ENCODE assay signal across 28 mouse cellular contexts in the genomic region with DNA sequence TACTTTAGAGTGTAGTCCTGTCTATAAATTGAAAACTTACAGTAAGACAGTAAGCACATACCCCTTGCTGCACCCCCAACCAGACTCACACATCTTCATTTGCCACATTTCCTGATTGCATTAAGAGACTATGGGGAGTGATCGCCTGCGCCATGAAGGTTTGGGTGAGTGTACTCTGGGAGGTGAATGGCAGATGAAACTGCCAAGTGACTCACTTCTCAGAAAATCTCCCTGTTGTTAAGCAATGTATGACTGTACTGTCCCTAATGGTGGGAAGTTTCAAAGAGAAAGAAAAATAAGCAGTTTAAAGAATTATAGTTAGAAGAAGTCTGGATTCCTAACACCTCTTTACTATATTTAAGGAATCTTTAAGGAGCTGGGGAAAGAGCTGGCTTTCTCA. TPM values are rescaled to one million over a fixed set of nuclear protein-coding genes. Genes with fewer than 3 reads are reported as not detected.
A peak's percentile ranks its signal among the peaks of the same experiment; 100 is the strongest.
DNase-seq lines count a peak whose midpoint lies in the region; ATAC-seq and TF ChIP-seq lines count a peak whose summit lies in the region.
"Had no signal": no experiment of that assay in that cellular context is flagged by ENCODE, and none has a peak within 500 bp of the region (broad histone marks: within the 10 kb centered on the region; RNA-seq: fewer than 3 reads in every experiment).

No protein-coding gene starts in this region.

- peak; percentile 13; the same call in 1 of the 2 replicates for ATAC-seq in common myeloid progenitor, adult 5-6 weeks (replicated peaks; ENCODE audit: low read depth, poor library complexity, severe bottlenecking)
- ATAC-seq: forebrain, embryonic 16.5 days; liver, embryonic 12.5 days had no signal

- no peak overlapping the region for H3ac ChIP-seq in myocyte (ENCODE audit: control insufficient read depth, insufficient read length)

- H3K4me3 ChIP-seq in myocyte: no peak overlapping the region
- H3K4me3 ChIP-seq: embryonic facial prominence, embryonic 12.5 days; heart, embryonic 12.5 days; left cerebral cortex, adult 2 months; limb, embryonic 10.5 days; liver, embryonic 12.5 days; neural tube, embryonic 12.5 days had no signal

- H3K36me3 ChIP-seq in myocyte (ENCODE audit: control insufficient read depth, insufficient read depth): no peaks in the 10 kb centered on the region
- H3K36me3 ChIP-seq: embryonic facial prominence, embryonic 12.5 days; heart, embryonic 12.5 days; limb, embryonic 10.5 days; liver, embryonic 12.5 days; neural tube, embryonic 12.5 days had no signal

- H3K79me2 ChIP-seq in myocyte (ENCODE audit: control insufficient read depth, insufficient read depth): no peaks in the 10 kb centered on the region

- no peaks in the 10 kb centered on the region for H3K27me3 ChIP-seq in myocyte (ENCODE audit: control insufficient read depth, insufficient read depth, insufficient read length)
- H3K27me3 ChIP-seq: embryonic facial prominence, embryonic 12.5 days; heart, embryonic 12.5 days; liver, embryonic 12.5 days; neural tube, embryonic 12.5 days had no signal

- TF ChIP-seq POLR2A in myocyte (IDR thresholded peaks at IDR 0.05; ENCODE audit: insufficient read length, low read depth): no peak

- DNase-seq in adrenal gland, adult 2 months: peak; percentile 54
- no peak for DNase-seq in adrenal gland, adult 18-20 months (ENCODE audit: low spot score in 2 of 2)
- peak; percentile 87 for DNase-seq in NIH3T3 (ENCODE audit: low read depth)
- DNase-seq in liver: no peak
- no peak for DNase-seq in kidney, postnatal 4 days
- DNase-seq in urinary bladder, adult 2 months (ENCODE audit: low spot score): no peak
- DNase-seq: B cell, adult 2 months; cerebellum, adult 2 months; heart, adult 11 months; heart, postnatal 14 days; kidney, adult 8-10 months; kidney, postnatal 25 days; lung, adult 2 months; lung, postnatal 4 days had no signal

- H3K4me2 ChIP-seq in myocyte (ENCODE audit: low read depth): peak overlapping the region; percentile 53
- H3K4me2 ChIP-seq: embryonic facial prominence, embryonic 12.5 days; heart, embryonic 12.5 days; hindbrain, embryonic 14.5 days; liver, embryonic 12.5 days; midbrain, embryonic 11.5 days; neural tube, embryonic 12.5 days had no signal

TF ChIP-seq in myocyte, 11 proteins besides CTCF, POLR2A, EP300 and RAD21:
- TF ChIP-seq CEBPB (IDR thresholded peaks at IDR 0.05; ENCODE audit: insufficient read depth, poor library complexity, severe bottlenecking) (peak; percentile 78), MYOG (IDR thresholded peaks at IDR 0.05; ENCODE audit: control insufficient read depth in 1 of 3, insufficient read depth in 1 of 3, insufficient read length in 2 of 3, low read depth in 2 of 3) (no peak)
TF ChIP-seq in myocyte: peak in this region for 1.

RNA-seq across cellular contexts. Expression of a gene that starts 14.2 kb away (rescaled TPM):
- 1 to 10 TPM in 1 of 2 experiments, under 1 TPM in 1; 0.62 to 4.4 TPM for total RNA-seq in adrenal gland, adult 2 months (2021)
- polyA plus RNA-seq in adrenal gland, adult 2 months (2012; rRNA removed): 0.16 TPM in 1 of 2 replicates, not detected in the other
- total RNA-seq in adrenal gland, adult 18-20 months (2021): 1 to 10 TPM in 1 of 2 experiments, under 1 TPM in 1; 0.38 to 3.4 TPM
- total RNA-seq in common myeloid progenitor, adult 5-6 weeks (2017): not detected in 2 replicates
- not detected for polyA plus RNA-seq in myocyte (2012; fragmentation: generic; extraction: Trizol)
- 0.30 and 0.37 TPM in 2 replicates for polyA plus RNA-seq in urinary bladder, adult 2 months (2012; rRNA removed)
- total RNA-seq: gastrocnemius, adult 18-20 months; left cerebral cortex, adult 2 months had no signal
- polyA plus RNA-seq: embryonic facial prominence, embryonic 12.5 days; forebrain, embryonic 16.5 days; heart, embryonic 12.5 days; hindbrain, embryonic 14.5 days; limb, embryonic 10.5 days; liver, embryonic 12.5 days; midbrain, embryonic 11.5 days; neural tube, embryonic 12.5 days; small intestine, adult 2 months had no signal

RNA-seq across cellular contexts. Expression of a gene that starts 14.9 kb away (rescaled TPM):
- total RNA-seq in adrenal gland, adult 2 months (2021): 1 to 10 TPM in 1 of 2 experiments, under 1 TPM in 1; 0.66 to 4.8 TPM
- 0.11 TPM in 1 of 2 replicates, not detected in the other for polyA plus RNA-seq in adrenal gland, adult 2 months (2012; rRNA removed)
- under 1 TPM in 1 of 2 experiments, not detected in 1; 0.89 TPM for total RNA-seq in adrenal gland, adult 18-20 months (2021)
- total RNA-seq in common myeloid progenitor, adult 5-6 weeks (2017): not detected in 2 replicates
- polyA plus RNA-seq in myocyte (2012; fragmentation: generic; extraction: Trizol): not detected
- not detected in 2 replicates for polyA plus RNA-seq in urinary bladder, adult 2 months (2012; rRNA removed)
- total RNA-seq: gastrocnemius, adult 18-20 months; heart, postnatal 14 days; left cerebral cortex, adult 2 months had no signal
- polyA plus RNA-seq: embryonic facial prominence, embryonic 12.5 days; forebrain, embryonic 16.5 days; heart, embryonic 12.5 days; hindbrain, embryonic 14.5 days; intestine, embryonic 14.5 days; limb, embryonic 10.5 days; liver, embryonic 12.5 days; lung, adult 2 months; midbrain, embryonic 11.5 days; neural tube, embryonic 12.5 days; small intestine, adult 2 months had no signal

RNA-seq across cellular contexts. Expression of a gene that starts 19.4 kb away (rescaled TPM):
- total RNA-seq in adrenal gland, adult 2 months (2021): 1 to 10 TPM in 1 of 2 experiments, under 1 TPM in 1; 0.90 to 7.2 TPM
- 0.50 and 0.63 TPM in 2 replicates for polyA plus RNA-seq in adrenal gland, adult 2 months (2012; rRNA removed)
- total RNA-seq in adrenal gland, adult 18-20 months (2021): 1 to 10 TPM in 1 of 2 experiments, not detected in 1; 4.5 TPM
- not detected in 2 replicates for total RNA-seq in common myeloid progenitor, adult 5-6 weeks (2017)
- not detected for polyA plus RNA-seq in myocyte (2012; fragmentation: generic; extraction: Trizol)
- 0.47 and 0.49 TPM in 2 replicates for polyA plus RNA-seq in urinary bladder, adult 2 months (2012; rRNA removed)
- total RNA-seq: gastrocnemius, adult 18-20 months; heart, postnatal 14 days; left cerebral cortex, adult 2 months had no signal
- polyA plus RNA-seq: embryonic facial prominence, embryonic 12.5 days; forebrain, embryonic 16.5 days; heart, embryonic 12.5 days; hindbrain, embryonic 14.5 days; intestine, embryonic 14.5 days; limb, embryonic 10.5 days; liver, embryonic 12.5 days; midbrain, embryonic 11.5 days; neural tube, embryonic 12.5 days; small intestine, adult 2 months had no signal

RNA-seq across cellular contexts. Expression of a gene that starts 45.6 kb away (rescaled TPM):
- total RNA-seq in adrenal gland, adult 2 months (2021): not detected
- not detected in 2 replicates for polyA plus RNA-seq in adrenal gland, adult 2 months (2012; rRNA removed)
- total RNA-seq in adrenal gland, adult 18-20 months (2021): not detected
- total RNA-seq in common myeloid progenitor, adult 5-6 weeks (2017): not detected in 2 replicates
- not detected for polyA plus RNA-seq in myocyte (2012; fragmentation: generic; extraction: Trizol)
- polyA plus RNA-seq in urinary bladder, adult 2 months (2012; rRNA removed): not detected in 2 replicates
- total RNA-seq: gastrocnemius, adult 18-20 months; heart, postnatal 14 days; left cerebral cortex, adult 2 months had no signal
- polyA plus RNA-seq: cerebellum, adult 2 months; embryonic facial prominence, embryonic 12.5 days; forebrain, embryonic 16.5 days; heart, embryonic 12.5 days; hindbrain, embryonic 14.5 days; intestine, embryonic 14.5 days; limb, embryonic 10.5 days; liver, embryonic 12.5 days; lung, adult 2 months; midbrain, embryonic 11.5 days; neural tube, embryonic 12.5 days; small intestine, adult 2 months had no signal

RNA-seq across cellular contexts. Expression of a gene that starts 46.4 kb away (rescaled TPM):
- under 1 TPM; 0.23 to 0.86 TPM for total RNA-seq in adrenal gland, adult 2 months (2021)
- polyA plus RNA-seq in adrenal gland, adult 2 months (2012; rRNA removed): 0.18 and 0.37 TPM in 2 replicates
- under 1 TPM; 0.45 to 0.46 TPM for total RNA-seq in adrenal gland, adult 18-20 months (2021)
- 1.8 TPM in 1 of 2 replicates, not detected in the other for total RNA-seq in common myeloid progenitor, adult 5-6 weeks (2017)
- 6.3 TPM for polyA plus RNA-seq in myocyte (2012; fragmentation: generic; extraction: Trizol)
- polyA plus RNA-seq in urinary bladder, adult 2 months (2012; rRNA removed): 27.6 and 33.6 TPM in 2 replicates

Comparison
In these comparisons a context has a peak if more than half of its experiments do, and no peak if none do; other contexts are left out.
1. DNase-seq: peak in adrenal gland, adult 2 months (single experiment) and NIH3T3 (single experiment); none in adrenal gland, adult 18-20 months (0 of 2), liver (single experiment), kidney, postnatal 4 days (0 of 2) and urinary bladder, adult 2 months (single experiment).